Mouse (Mus musculus): ENCODE data around the gene Wdr27.
A peak's percentile ranks its signal among the peaks of the same experiment; 100 is the strongest.
"Not testable (repeated sequence)": the region's sequence is repeated elsewhere in the genome, so short reads cannot be mapped to it uniquely, and the experiment has no call there.

Wdr27 gene

DNA sequence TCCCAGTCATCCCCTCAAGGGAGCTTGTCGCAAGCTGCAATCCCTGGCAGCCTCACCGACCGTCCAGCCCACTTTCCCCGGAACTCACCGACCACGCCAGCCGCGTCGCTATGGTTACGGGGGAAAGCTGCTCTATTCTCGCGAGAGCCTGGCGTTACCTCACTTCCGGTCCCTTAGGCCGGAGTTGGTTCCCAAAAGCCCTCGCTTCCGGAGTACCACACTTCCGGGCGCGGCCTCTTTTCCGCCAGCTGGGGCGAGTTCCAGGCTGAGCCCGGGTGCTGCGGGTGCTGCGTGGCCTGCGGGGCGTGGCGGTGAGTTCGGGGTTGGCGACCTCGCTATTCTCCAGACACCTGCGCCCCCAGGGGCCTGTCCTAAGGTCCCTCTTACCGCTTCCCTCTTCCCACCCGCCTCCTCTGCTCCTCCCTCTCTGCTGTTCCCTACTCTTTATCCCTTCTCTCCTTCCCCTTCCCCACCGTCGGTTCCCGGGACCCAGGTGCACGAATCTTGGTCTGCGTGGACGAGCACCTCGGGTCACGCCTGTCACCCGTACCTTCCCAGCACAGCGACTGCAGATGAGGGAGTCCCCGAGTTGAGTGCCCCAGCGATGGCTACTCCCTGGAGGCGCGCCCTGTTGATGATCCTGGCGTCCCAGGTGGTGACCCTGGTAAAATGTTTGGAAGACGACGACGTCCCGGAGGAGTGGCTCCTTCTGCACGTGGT, at the start of gene Wdr27, which contains the start of gene 1600012H06Rik:
Gene Wdr27 (minus strand): TSS at position 150 of the 720 bp plus-strand sequence.
Gene 1600012H06Rik (plus strand): TSS at position 176 of the 720 bp plus-strand sequence.
- DNase-seq (ENCODE audit: low spot score in 2 of 2), result peak; percentile 97 to 98

DNA sequence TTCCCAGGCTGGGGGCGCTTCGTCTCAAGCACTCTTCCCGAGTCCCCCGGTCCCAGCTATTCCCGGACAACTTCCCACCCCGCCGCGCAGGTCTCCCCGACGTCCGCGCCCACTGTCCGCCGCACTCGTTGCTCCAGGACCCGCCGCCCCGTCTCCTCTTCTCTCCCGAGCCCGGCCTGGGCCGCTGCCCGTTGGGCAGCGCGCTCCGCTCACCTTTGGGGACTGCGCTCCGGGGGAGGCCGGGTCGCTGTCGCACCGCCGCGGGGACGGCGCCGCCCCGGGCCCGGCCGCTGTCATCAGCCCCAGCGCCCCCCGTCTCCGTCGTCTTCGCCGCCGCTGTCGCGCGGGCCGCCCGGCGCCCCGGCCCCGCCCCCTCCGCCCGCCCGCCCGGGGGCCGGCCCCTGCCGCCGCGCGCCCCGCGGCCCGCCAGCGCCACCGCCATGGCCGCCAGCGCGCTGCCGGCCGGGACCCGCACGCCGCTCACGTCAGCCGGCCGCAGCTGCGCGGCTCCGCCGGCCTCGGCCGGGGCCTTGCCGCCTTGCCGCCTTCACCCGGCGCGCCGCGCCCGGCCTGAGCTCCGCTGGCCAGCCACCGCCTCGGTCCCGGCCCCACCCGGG, 49.7 kb upstream of the Wdr27 start:
- not testable (repeated sequence) for DNase-seq (ENCODE audit: low spot score in 2 of 2)

DNA sequence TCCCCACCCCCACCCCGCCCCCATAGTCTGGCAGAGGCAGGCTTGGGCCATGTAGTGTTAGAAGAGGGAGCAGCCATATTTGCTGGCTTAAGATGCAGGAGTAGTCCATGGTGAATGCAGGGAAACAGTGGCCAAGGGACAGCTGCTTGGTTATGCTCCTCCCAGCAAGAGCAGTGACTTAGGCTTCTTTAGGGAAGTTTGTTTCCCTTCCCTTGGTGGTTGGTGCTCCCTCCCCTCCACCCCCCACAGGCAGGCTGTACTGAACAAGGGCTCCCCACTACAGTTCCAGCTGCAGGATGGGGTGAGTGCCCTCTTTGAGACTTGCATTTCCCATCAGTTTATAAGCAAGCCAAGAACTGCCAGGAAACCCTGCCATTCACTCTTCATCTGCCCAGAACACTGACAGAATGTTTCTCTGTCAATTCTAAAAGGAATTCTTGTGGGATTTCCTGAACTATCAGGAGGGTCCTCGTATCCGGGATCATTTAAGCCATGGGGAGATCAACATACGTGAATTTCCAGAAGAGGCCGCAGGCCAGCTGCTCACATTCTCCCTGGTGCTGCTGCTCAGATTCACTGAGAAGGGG, 47.3 kb upstream of the Wdr27 start:
- not testable (repeated sequence) for DNase-seq (ENCODE audit: low spot score in 2 of 2)

DNA sequence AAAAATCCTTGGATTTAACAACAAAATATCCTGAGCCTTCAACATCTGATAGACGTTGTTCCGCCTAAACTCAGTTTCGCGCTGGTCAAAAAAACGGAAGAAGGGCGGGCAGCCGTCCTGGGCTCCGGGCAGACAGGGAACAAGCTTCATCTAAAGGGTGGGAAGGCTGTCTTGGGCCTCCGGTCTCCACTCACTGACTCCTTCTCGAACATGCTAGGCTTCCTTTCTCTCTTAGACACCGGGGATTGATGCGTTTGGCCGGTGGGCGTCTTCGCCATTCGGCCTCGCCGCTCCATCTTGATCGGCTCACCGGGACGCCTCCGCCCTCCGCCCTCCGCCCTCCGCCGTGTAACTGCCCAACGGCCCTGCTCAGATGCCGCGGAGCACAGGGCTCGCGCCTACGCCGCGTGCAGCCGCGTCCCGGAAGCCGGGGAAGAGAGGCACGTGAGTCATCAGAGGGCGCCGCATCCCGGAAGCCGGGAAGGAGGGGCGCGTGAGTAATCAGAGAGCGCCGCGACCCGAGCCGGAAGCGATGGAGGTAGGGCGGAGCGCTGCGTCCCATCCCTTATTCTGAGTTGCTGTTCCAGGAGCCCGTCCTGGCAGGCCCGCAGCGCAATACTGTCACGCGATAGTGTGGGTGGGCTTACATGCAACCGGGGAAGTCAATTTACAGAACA, 35.5 kb upstream of the Wdr27 start, which contains the start of the genes 9030025P20Rik and Gm3417:
Gene 9030025P20Rik (plus strand): TSS at position 107 of the 677 bp plus-strand sequence.
Gene Gm3417 (minus strand): TSS at position 429 of the 677 bp plus-strand sequence.
- not testable (repeated sequence) for DNase-seq (ENCODE audit: low spot score in 2 of 2)

DNA sequence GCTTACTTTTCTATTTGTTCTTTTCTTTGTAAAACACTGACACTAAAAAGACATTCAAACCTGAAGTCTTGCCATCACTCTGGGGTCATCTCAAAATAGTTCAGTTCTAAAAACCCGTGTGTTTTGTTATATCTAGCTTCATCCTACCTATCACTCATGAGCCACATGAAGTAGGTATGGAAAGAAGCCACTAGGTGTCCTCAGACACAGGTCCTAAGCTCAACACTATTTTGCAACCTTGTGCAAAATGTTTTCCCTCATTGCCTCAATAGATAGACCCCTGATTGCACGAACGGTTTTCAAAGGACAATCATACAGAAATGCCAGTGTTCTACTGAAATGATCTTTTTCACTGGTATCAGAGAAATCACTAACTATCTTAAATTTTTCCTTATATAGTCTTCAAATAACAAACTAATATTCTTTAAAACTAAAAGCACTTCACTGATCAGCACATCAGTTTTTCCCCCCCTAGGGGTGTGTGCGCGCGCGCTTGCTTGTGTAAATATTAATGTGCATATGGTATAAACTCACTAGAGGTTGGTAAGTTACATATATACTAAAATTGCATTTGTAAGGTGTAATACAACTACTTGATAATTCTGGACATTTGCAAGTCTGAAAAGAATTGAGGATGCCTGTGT, 34.9 kb upstream of the Wdr27 start:
- DNase-seq (ENCODE audit: low spot score in 2 of 2), result not testable (repeated sequence)

DNA sequence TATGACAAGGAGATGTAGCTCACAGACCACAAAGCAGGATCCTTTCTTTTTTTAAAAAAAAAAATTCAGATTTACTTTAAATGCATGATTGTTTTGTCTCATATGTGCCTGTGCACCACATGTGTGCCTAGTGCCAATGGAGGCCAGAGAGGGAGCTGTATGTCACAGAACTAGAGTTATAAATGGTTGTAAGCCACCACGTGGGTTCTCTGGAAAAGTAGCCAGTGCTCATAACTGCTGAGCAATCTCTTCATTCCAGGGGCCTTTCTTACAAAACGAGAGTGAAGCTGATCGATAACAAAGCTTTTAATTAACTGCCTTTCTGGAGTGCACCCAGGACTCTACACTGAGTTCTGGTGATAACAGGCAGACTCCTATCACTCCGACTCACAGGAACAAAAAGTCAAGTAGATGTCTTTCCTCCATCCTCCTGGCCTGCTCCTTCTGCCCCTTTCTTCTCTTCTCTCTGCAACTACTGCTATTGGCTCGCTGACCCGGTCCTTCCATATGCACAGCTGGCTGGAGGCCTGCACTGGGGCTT, 25.5 kb upstream of the Wdr27 start:
- DNase-seq (ENCODE audit: low spot score in 2 of 2), result not testable (repeated sequence)

DNA sequence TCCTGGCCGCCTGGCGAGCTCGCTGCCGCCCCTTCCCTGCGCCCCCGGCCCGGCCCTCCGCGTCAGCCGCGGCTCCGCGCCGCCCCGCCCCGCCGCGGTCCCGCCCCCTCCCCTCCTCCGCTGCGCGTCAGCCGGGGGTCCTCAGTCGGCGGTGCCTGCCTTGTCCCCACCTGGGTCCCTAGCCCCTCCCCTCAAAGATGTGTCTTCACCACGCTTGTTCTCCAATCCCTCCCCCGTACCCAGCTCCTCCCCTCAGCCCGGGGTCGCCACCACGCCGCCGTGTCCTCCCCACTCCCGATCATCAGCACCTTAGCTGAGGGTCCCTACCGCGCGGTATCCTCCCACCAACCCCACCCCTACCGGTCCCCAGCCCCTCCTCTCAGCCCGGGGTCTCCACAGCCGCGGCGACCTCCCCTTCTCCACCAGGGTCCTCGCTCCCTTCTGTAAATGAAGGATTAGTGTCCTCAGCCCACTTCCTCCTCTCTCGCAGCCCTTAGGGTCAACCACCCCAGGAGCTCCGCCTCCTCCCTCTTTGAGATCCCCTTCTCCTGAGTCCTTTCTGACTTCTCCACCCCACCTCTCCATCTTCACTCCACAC, 18.7 kb upstream of the Wdr27 start:
- DNase-seq (ENCODE audit: low spot score in 2 of 2), result not testable (repeated sequence)

DNA sequence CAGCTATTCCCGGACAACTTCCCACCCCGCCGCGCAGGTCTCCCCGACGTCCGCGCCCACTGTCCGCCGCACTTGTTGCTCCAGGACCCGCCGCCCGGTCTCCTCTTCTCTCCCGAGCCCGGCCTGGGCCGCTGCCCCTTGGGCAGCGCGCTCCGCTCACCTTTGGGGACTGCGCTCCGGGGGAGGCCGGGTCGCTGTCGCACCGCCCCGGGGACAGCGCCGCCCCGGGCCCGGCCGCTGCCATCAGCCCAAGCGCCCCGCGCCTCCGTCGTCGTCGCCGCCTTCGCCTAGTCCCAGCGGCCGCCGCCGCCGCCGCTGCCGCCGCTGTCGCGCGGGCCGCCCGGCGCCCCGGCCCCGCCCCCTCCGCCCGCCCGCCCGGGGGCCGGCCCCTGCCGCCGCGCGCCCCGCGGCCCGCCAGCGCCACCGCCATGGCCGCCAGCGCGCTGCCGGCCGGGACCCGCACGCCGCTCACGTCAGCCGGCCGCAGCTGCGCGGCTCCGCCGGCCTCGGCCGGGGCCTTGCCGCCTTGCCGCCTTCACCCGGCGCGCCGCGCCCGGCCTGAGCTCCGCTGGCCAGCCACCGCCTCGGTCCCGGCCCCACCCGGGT, 18.1 kb upstream of the Wdr27 start, which contains the start of gene Phf10:
Gene Phf10 (minus strand): TSS at position 323 of the 606 bp plus-strand sequence.
- DNase-seq (ENCODE audit: low spot score in 2 of 2), result not testable (repeated sequence)

DNA sequence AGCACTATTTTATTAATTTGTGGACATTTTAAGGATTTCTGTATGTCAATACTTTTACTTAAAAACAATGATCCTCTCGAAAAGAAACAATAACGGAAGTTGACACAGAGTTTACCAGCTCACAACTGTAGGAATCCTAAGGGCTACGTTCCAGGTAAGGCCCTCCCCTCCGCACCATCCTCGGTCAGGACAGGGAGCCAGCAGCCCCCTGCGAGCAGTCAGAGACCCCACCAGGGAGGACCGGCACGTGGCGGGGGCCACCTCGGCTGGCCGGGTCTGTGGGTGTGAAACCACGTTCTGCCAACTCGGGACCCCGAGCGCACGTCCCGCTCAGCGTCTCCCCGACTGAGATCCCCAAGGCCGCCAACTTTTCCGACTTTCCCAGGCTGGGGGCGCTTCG, 17.6 kb upstream of the Wdr27 start:
- no peak for DNase-seq (ENCODE audit: low spot score in 2 of 2)

DNA sequence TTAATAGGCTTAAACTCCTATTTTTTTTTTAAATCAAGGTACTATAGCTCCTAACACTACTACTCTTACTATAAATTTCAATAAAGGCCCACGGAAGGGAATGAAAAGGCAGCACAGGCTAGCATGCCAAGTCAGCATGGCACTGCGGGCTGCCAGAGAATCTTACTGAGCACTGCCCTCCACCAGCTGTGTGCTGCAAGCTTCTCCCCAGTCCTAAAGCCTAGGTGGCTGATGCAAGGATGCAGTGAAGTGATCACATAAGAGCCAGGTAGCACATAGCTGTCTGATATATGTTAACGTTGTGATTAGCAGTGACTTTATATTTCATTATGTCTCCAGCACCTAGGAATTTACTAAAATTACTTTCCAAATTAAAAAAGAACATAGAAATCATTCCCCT, 17.0 kb upstream of the Wdr27 start:
- no peak for DNase-seq (ENCODE audit: low spot score in 2 of 2)

DNA sequence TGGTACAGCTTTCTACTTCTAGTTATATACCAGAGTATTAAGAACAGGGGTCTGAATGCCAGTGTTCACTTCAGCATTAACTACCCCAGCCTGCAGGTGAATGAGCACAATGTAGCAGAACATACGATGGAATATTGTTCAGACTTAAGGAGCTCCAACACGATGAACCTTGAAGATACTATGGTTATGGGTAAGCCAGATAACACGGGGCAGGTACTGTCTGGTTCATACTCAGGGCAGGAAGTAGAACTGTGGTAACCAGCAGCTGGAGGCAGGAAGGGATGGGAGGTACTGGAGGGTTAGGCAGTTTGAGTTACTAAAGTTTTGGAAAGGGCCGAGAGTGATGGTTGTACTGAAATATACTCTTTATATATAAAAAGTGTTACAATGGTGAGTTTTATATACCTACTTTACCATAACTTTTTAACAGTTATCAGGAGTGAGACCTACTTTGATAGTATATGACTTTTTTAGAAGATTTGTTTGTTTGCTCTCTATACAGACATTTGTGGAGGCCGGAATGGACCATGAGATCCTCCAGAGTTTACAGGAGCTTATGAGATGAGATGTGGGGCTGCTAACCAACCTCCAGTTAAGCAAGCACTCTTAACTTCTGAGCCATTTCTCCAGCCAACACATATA, 15.8 kb upstream of the Wdr27 start:
- no peak for DNase-seq (ENCODE audit: low spot score in 2 of 2)

DNA sequence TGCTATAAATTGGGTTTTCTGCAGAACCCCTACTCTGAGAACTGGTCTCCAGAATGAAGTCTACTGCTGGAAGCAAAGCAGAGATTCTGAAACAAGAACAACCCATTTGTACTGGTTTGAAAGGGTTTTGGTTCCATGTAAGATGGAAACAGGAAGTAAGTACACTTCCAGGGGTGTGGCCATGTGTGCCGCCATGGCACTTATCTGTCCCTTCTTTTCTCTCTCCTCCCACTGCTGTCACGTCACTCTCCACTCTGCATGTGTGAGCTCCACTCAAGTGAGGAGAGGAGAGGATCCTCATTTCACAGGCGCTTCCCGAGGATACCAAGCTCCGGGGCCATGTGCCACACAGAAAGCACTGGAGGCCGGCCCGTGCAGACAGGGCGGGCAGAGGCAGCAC, 10.5 kb upstream of the Wdr27 start:
- DNase-seq (ENCODE audit: low spot score in 2 of 2), result no peak

DNA sequence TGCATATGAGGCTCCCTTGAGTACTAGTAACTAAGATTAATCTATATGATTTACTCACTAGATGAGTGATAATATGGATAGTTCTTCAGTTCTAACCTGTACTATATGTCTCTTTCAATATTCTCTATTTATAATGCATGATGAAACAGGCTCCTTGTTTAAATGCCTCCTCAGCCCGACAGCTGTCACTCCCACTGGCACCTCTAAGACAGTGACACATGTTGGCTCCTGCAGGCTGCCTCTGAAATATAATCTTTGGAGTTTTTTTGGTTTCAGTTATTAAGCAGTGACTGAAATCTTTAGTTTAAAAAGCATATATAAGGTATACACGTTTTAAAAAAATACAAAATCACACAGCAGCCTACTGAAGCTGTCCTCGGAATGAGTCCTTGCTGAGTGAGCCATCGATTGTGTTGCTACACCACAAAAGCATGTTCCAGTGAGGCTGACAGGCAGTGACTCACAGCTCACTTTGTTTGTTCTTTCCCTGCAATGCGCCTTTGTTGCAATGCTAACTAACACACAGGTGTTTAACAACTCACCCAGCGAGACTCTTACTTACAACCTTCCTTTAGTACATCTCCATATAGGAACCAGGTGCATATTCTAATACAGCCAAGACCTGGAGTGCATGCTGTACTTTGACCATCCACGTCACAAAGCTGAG, 6.3 kb upstream of the Wdr27 start:
- no peak for DNase-seq (ENCODE audit: low spot score in 2 of 2)

DNA sequence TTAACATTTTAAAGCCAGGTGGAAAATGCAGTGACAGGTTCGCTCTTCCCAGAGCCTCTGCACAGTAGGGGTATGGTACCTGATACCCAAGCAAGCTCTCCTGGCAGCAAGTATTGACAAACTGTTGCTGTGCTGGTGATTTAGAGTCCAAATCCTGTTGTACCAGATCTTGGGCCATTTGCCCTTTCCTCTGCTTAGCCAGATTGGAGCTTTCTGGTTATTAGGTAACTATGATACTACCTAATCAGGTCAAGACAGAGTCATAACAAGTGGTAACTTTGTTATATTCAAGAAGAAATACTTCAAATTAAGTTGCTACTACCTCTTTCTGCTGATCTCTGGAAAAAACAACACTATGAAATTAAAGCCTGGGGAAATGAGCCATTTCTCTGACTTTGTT, 1.6 kb upstream of the Wdr27 start:
- no peak for DNase-seq (ENCODE audit: low spot score in 2 of 2)

DNA sequence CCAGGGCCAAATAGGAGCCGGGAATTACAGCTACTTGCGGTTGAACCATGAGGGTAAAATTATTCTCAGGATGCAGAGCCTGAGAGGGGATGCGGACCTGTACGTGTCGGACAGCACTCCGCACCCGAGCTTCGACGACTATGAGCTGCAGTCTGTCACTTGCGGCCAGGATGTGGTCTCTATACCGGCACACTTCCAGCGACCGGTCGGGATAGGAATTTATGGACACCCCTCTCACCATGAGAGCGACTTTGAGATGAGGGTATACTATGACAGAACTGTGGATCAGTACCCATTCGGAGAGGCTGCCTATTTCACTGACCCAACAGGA, 736 bp upstream of the Wdr27 start:
- no peak for DNase-seq (ENCODE audit: low spot score in 2 of 2)

DNA sequence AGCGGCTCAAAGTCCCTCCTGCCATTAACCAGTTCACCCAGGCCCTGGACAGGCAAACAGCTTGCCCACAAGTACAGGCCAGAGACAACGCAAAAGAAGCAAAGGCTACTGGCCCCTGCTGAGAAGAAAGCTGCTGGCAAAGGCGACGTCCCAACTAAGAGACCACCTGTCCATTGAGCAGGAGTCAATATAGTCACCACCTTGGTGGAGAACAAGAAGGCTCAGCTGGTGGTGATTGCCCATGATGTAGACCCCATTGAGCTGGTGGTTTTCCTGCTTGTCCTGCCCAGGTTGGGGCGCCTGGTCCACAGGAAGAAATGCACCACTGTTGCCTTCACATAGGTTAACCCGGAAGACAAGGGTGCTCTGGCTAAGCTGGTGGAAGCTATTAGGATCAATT, 777 bp downstream of the Wdr27 start:
- DNase-seq (ENCODE audit: low spot score in 2 of 2), result not testable (repeated sequence)

DNA sequence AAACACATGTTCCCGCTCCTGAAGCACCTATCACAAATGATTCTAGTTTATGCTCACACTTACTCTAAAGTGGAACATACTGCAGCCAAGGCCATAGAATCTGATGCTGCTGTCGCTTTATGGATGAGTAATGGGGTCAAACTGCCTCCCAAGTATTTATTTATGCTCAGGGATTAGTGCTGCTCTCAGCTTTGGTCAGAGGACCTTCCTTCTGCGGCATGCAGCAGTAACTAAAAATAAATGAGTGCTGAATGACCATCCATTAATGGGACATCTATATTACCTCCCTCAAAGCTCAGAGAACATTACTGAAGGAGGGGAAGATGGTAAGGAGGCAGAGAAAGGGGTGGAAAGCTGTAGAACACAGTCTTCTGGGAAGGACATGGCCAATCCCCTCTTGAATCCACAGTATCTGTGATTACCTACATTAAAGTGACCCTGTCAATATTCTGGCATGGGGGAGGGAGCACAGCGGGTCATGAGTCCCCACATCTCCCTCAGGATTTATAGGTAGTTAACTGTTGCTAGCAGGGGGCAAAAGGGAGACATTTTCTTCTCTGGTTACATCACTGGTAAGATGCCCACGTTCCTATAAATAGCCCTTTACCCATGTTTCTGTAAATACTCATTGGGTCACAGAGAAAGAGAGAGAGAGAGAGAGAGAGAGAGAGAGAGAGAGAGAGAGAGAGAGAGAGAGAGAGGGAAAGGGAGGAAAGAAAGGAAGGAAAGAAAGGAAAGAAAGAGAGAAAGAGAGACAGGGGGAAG, 6.9 kb downstream of the Wdr27 start:
- no peak for DNase-seq (ENCODE audit: low spot score in 2 of 2)

DNA sequence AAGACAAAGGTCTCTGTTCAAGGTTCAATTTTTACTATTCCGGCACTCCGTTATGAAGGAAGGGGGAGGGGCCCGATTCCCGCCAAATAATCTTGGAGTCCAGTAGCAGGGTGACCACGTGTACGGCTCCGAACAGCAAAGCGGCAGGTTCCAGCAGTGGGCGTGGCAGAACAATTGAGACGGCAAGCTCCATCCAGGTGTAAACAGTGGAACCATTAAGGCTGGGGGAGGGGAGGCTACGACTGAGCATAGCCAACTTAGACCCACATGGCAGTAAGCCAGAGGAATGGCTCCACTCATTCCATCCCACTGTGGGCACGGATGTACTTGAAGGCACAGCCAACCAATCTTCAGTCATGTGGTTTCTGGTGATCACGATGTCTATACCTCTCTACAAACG, 7.7 kb downstream of the Wdr27 start:
- not testable (repeated sequence) for DNase-seq (ENCODE audit: low spot score in 2 of 2)

DNA sequence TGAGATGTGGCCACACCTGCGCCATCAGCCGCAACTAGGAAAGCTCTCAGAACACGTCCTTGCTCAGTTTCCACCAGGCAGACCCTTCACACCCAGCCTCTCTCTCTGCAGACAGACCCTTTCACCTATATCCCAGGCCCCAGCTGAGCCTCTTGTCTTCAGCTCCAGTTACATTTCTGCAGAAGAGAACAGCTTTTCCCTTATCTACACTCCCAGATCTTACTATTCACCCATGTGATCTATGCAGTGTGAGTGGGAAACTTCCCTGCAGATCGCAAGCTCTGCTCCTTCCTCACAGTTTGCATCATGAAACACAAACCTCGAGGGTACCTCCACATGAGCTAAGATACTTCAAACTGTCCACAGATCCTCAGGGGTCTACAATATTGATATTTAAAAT, 11.5 kb downstream of the Wdr27 start:
- DNase-seq (ENCODE audit: low spot score in 2 of 2), result no peak
